Mouse (Mus musculus): ENCODE data around the gene Ahnak2.

DNA sequence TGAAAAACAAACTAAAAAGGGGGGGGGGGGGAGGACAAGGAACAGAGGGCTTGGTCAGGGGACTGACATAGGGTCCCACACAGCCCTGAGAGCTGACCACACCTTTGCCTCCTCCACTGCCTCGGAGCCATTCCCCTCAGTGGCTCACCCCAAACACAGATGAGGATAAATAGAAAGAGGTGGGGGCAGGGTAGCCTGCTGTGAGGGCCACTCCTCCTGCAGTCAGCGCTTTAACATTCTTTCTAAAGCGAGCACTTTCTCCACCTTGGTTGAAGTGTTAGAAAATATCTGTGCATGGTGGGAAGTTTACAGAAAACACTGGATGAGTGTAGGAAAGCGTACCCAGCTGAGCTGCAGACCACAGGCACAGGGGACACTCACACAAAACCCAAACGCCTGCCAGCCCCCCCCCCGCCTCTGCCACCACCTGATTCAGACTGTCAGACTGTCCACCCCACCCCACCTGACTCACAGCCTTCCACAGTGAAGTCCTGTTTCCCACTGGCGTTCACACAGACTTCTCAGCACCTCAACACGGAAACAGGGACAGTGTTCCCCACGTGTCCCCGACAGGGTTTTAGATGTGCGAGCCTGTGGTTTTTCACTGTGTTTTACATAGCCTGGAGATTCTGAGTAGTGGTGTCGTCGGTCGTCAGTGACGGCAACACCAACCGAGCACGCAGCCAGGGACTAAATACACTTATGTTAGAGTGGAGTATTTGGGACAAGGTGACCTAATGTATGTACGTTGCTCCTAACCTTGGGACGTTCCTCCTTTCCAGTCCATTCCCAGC is 7.8 kb upstream of the Ahnak2 start:
- TF ChIP-seq CTCF (IDR thresholded peaks at IDR 0.05; ENCODE audit: extremely low read depth, insufficient read depth, low read length) = no peak
- no peak for TF ChIP-seq POLR2A (IDR thresholded peaks at IDR 0.05; ENCODE audit: extremely low read depth, insufficient read depth, low read length)

All from cortical plate, adult 2 months (tissue).